Mouse (Mus musculus): ENCODE data around the gene Calr4. TPM values are rescaled to one million over a fixed set of nuclear protein-coding genes. Genes with fewer than 3 reads are reported as not detected.
A peak's percentile ranks its signal among the peaks of the same experiment; 100 is the strongest.

Calr4 gene
- polyA plus RNA-seq, 1 experiment from 2014 or later: 0.19 TPM

DNA sequence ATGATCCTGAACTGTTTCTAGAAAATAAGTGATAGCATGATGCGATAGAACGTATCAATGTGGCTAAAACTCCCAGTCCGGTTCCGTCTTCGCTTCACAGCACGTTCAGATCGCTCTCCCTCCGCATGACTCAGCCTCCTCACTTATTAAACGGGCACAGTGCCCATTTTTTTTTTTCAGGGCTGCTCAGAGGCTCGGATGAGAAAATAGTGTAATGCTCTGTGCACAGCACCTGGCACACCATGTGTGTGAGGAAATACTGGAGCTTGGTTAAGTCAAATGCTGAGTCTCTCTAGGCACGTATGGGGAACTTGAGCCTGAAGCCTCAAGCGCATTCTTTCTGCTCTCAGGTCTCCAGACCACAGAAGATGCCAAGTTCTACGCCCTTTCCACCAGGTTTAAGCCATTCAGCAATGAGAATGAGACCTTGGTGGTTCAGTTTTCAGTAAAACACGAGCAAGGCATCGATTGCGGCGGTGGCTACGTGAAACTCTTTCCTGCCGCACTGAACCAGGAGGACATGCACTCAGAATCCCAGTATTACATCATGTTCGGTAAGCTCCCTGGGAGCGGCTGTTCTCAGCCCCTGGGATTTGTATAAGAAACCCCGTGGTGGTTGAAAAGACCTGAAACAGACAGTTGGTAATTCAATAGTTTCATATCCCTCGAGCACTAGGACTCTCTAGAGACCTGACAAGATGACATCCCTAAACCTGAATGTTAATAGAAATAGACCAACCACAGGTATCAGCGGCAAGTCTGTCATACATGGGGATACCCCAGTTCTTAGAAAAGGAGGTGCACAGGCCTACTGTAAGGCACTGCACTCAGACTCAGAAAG is 4.4 kb downstream of the Calr4 start:
- Histone ChIP-seq H3K36me3 (no peaks in the 10 kb centered on the region), H3K27me3 (replicated peaks) (no peaks in the 10 kb centered on the region), H3K4me2 (no peak overlapping the region), H3K4me3 (replicated peaks) (no peak overlapping the region), H3K27ac (no peak overlapping the region), H3K4me1 (no peaks in the 10 kb centered on the region), H3K9ac (no peak overlapping the region), H3K9me3 (no peaks in the 10 kb centered on the region)
- WGBS: 78% methylated on average over 24 of the region's 24 CpGs
- no peak for ATAC-seq (ENCODE audit: insufficient read depth, low FRiP score, low read depth)

DNA sequence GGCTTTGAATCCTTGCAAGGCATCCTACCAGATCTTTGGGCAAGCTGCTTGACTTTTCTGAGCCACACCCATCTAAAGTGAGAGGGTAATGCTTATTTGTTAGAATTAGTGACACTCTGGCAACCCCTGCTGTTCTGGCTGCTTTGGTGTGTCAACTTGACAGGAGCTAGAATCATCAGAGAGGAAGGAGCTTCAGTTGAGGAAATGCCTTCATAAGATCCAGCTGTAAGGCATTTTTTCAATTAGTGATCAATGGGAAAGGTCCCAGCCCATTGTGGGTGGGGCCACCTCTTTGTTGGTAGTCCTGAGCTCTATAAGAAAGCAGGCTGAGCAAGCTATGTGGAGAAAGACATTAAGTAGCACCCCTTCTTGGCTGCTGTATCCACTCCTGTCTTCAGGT is 6.9 kb downstream of the Calr4 start:
- Histone ChIP-seq H3K4me1 (no peaks in the 10 kb centered on the region), H3K27me3 (replicated peaks) (no peaks in the 10 kb centered on the region), H3K36me3 (no peaks in the 10 kb centered on the region), H3K4me3 (replicated peaks) (no peak overlapping the region), H3K9ac (no peak overlapping the region), H3K4me2 (no peak overlapping the region), H3K27ac (no peak overlapping the region), H3K9me3 (no peaks in the 10 kb centered on the region)
- ATAC-seq (ENCODE audit: insufficient read depth, low FRiP score, low read depth): no peak

DNA sequence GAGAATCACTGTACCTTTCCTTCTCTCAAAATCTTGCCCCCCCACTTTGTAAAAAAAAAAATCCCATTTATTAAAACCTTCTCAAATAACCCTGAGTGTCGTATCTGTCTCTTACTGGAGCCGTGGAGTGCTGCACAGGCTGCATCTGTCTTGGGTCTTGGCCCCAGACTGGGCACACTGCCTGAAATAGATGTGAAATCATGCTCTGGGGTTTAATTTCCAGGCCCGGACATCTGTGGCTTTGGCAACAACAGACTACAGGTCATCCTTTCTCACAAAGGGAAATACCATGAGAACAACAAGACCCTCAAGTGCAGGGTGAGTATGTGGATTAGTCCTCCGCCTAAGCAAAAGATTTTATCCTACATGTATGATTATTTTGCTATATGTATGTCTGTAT is 7.6 kb downstream of the Calr4 start:
- whole genome bisulfite sequencing: 47% methylated on average over 4 of the region's 4 CpGs
- H3K9ac ChIP-seq: no peak overlapping the region
- H3K9me3 ChIP-seq: no peaks in the 10 kb centered on the region
- H3K4me1 ChIP-seq: no peaks in the 10 kb centered on the region
- no peak overlapping the region for H3K4me2 ChIP-seq
- ATAC-seq (ENCODE audit: insufficient read depth, low FRiP score, low read depth): no peak
- no peak overlapping the region for H3K4me3 ChIP-seq (replicated peaks)
- H3K36me3 ChIP-seq: no peaks in the 10 kb centered on the region
- no peaks in the 10 kb centered on the region for H3K27me3 ChIP-seq (replicated peaks)
- peak overlapping the region; percentile 23; the same call in 1 of the 2 replicates for H3K27ac ChIP-seq

DNA sequence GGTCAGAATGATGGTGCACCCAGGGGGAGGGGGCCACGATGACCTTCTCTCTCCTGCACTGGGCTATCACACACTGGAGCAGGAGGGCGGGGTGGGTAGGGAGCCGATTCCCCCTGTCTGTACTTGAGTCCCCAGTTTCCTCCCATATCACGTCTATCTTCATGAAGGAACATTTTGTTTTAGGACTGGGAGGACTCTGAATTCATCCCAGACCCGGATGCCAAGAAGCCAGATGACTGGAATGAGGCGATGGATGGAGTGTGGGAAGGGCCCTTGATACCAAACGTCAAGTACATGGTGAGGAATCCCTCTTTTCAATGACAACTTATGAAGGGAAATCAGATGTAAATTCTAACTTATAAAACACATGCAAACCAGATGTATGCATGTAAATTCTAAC is 10.2 kb downstream of the Calr4 start:
- H3K9me3 ChIP-seq: no peaks in the 10 kb centered on the region
- H3K4me2 ChIP-seq: no peak overlapping the region
- ATAC-seq (ENCODE audit: insufficient read depth, low FRiP score, low read depth): no peak
- H3K4me1 ChIP-seq: no peaks in the 10 kb centered on the region
- no peak overlapping the region for H3K27ac ChIP-seq
- H3K36me3 ChIP-seq: no peaks in the 10 kb centered on the region
- no peak overlapping the region for H3K9ac ChIP-seq
- H3K27me3 ChIP-seq (replicated peaks): no peaks in the 10 kb centered on the region
- WGBS: 81% methylated on average over 7 of the region's 7 CpGs
- no peak overlapping the region for H3K4me3 ChIP-seq (replicated peaks)

DNA sequence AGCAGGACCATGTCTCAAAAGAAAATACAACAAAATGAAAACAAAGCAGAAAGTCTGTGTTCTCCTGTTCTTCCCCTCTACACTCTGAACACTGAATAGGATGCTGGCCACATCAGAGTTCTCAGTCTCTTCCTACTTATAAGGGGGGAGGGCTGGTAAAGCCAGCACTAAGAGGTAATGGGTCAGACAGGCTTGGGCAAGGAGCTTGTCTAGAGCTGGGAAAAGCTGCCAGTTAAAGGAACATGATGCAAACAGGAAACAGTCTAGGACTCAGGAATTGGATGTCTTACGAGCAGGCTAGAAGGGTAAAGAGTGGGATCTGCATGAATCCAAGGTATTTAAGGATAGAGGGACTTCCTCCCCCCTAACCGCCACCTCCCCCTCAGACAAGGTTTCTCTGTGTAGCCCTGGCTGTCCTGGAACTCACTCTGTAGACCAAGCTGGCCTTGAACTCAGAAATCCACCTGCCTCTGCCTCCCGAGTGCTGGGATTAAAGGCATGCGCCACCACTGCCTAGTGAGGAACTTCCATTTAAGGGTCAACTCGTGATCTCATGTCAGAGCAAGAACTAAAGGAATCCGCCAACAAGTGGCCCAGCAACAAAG is 10.8 kb downstream of the Calr4 start:
- Histone ChIP-seq H3K9ac (no peak overlapping the region), H3K27me3 (replicated peaks) (no peaks in the 10 kb centered on the region), H3K4me3 (replicated peaks) (no peak overlapping the region), H3K36me3 (no peaks in the 10 kb centered on the region), H3K27ac (no peak overlapping the region), H3K4me1 (no peaks in the 10 kb centered on the region), H3K4me2 (no peak overlapping the region), H3K9me3 (no peaks in the 10 kb centered on the region)
- no peak for ATAC-seq (ENCODE audit: insufficient read depth, low FRiP score, low read depth)
- 88% methylated on average over 6 of the region's 6 CpGs for WGBS

DNA sequence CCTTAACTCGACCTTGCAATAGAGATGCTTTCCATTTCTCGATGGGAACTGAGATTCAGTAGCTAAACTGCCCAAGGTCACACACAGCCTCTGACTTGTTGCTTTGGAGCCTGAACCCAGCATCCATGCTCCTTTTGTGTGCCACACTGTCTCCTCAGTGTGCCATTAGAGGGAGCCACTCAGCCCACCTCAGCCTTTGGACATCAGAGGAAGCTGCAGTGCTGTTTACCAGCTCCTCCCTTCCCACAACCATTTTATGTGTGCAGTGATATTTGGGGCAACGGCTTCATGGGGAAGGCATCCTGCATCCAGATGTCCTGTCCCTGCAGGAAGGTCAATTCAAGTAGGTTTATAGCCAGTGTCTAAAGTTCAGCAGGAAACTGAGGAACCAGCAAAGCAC is 17.3 kb downstream of the Calr4 start:
- Histone ChIP-seq H3K9me3 (no peaks in the 10 kb centered on the region), H3K36me3 (no peaks in the 10 kb centered on the region), H3K4me3 (replicated peaks) (no peak overlapping the region), H3K27me3 (replicated peaks) (no peaks in the 10 kb centered on the region), H3K27ac (no peak overlapping the region), H3K9ac (no peak overlapping the region), H3K4me1 (0 out of 2 replicates have a peak, but pooled peaks cover 2% of the 10 kb centered on the region), H3K4me2 (no peak overlapping the region)
- ATAC-seq (ENCODE audit: insufficient read depth, low FRiP score, low read depth): no peak
- 34% methylated on average over 3 of the region's 3 CpGs for WGBS

DNA sequence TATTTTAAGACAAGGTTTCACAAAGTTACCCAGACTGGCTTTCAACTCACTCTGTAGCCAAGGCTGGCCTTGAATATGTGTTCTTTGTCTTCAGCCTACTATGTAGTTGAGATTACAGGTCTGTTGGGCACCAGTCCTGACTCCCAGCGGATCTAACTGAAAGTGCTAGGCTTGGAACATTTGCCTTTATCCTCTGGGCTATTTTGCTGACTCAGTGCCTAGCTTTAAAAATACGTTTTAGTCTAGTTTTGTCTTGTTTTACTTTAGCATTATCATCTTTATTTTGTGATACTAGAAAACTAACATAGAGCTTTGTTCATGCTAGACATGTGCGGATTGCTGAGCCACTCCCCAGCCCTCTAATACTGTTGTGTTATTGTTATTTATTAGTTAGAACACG is 17.9 kb downstream of the Calr4 start:
- Histone ChIP-seq H3K9me3 (no peaks in the 10 kb centered on the region), H3K9ac (no peak overlapping the region), H3K4me2 (no peak overlapping the region), H3K27ac (no peak overlapping the region), H3K36me3 (no peaks in the 10 kb centered on the region), H3K4me1 (0 out of 2 replicates have a peak, but pooled peaks cover 2% of the 10 kb centered on the region), H3K27me3 (replicated peaks) (no peaks in the 10 kb centered on the region), H3K4me3 (replicated peaks) (no peak overlapping the region)
- WGBS: 80% methylated on average over 4 of the region's 4 CpGs
- no peak for ATAC-seq (ENCODE audit: insufficient read depth, low FRiP score, low read depth)

DNA sequence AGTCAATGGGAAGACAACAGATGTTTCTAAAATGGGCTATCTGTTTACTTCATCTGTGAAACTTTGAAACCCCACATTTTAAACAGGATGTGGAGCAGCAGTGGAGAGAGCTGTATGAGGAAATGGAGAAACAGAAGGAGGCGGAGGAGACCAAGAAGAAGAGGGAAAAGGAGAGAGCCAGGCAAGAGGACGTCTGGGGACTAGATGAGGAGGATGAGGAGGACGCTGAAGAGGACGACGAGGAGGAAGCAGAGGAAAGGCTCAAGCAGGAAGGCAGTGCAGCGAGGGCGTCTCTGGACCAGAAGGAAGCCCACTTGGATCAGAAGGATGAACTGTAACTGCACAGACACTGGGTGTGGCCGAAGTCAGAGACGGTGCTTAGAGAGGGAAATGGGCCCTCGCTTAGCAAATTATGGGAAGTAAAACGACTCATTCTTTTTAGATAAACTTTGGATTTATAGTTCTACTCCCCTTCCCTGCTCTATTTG is 19.4 kb downstream of the Calr4 start:
- Histone ChIP-seq H3K36me3 (no peaks in the 10 kb centered on the region), H3K9ac (no peak overlapping the region), H3K27ac (no peak overlapping the region), H3K4me2 (peak overlapping the region; percentile 27; the same call in 1 of the 2 replicates), H3K27me3 (replicated peaks) (no peaks in the 10 kb centered on the region), H3K4me3 (replicated peaks) (no peak overlapping the region), H3K9me3 (no peaks in the 10 kb centered on the region), H3K4me1 (0 out of 2 replicates have a peak, but pooled peaks cover 2% of the 10 kb centered on the region)
- ATAC-seq (ENCODE audit: insufficient read depth, low FRiP score, low read depth): no peak
- WGBS: 43% methylated on average over 11 of the region's 11 CpGs

DNA sequence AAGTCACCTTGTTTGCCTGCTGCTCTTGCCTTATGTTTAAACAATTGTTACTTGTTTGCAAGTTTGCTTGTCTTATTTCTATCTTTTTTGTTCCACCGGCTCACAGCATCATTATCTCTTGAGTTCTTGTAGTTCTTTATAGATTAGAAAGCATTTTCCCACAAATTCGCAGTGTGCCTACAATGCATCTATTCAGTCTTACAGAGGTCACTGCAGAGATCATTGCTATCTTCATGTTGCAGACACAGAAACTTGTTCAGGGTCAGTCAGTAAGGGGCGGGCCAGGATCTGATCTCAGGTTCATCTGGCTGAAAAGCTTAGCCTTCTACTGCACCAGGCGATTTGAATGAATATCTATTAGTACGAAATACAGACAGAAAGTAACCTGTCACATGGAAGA is 20.2 kb downstream of the Calr4 start:
- WGBS: 68% methylated on average over 5 of the region's 5 CpGs
- Histone ChIP-seq H3K4me1 (0 out of 2 replicates have a peak, but pooled peaks cover 2% of the 10 kb centered on the region), H3K27ac (no peak overlapping the region), H3K4me2 (no peak overlapping the region), H3K9ac (no peak overlapping the region), H3K4me3 (replicated peaks) (no peak overlapping the region), H3K9me3 (no peaks in the 10 kb centered on the region), H3K27me3 (replicated peaks) (no peaks in the 10 kb centered on the region), H3K36me3 (no peaks in the 10 kb centered on the region)
- no peak for ATAC-seq (ENCODE audit: insufficient read depth, low FRiP score, low read depth)

DNA sequence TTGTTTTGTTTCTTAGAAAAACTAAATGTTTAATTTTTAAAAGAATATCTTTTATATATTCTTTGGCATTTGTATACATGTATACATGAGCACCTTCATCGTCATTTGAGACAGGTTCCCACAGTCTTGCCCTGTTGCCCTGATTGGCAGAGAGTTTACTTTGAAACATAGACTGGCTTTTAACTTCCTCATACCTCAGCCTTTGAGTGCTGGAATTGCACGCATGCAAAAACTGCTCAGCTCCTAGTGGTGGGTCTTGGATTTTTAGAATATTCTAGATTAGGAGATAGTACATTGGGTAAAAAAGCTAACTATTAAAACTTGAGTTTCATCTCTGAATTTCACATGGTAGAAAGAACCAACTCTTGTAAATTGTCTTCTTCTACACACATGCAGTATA is 21.0 kb downstream of the Calr4 start:
- Histone ChIP-seq H3K36me3 (no peaks in the 10 kb centered on the region), H3K4me2 (no peak overlapping the region), H3K9me3 (no peaks in the 10 kb centered on the region), H3K9ac (no peak overlapping the region), H3K4me1 (0 out of 2 replicates have a peak, but pooled peaks cover 2% of the 10 kb centered on the region), H3K27me3 (replicated peaks) (no peaks in the 10 kb centered on the region), H3K27ac (no peak overlapping the region), H3K4me3 (replicated peaks) (no peak overlapping the region)
- ATAC-seq (ENCODE audit: insufficient read depth, low FRiP score, low read depth): no peak
- 42% methylated on average over 2 of the region's 2 CpGs for WGBS

DNA sequence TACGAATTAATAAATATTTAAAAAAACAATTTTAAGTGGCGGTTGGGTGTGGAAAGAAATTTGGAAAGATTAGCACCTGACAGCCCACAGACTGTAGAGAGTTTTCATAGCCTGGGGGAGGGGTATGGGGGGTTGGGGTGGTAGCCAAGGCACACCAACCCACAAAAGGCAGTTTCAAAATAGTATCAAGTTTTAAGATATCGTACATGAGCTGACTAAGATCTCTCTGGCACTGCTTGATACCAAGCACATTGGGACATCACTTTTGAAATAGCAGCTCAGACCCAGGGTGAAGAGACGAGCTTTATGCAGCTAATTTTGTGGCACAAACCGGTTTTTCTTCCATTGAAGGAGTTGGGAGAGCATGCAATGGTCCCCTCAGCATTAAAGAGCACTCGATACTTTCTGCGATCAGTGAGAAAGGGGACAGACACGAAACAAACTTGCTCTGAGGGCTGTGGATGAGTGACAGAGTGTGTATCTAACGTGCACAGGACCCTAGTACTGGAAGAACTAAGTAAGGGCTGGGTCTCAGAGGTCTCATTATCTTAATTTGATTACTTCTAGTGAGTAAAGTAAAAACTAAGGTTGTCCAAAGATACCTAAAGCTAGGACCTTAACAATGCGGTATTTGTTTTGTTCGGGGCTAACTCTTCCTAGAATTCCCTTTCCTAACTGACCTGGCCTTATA is 21.6 kb downstream of the Calr4 start:
- Histone ChIP-seq H3K4me2 (no peak overlapping the region), H3K27ac (no peak overlapping the region), H3K27me3 (replicated peaks) (no peaks in the 10 kb centered on the region), H3K9me3 (no peaks in the 10 kb centered on the region), H3K4me3 (replicated peaks) (no peak overlapping the region), H3K9ac (no peak overlapping the region), H3K4me1 (0 out of 2 replicates have a peak, but pooled peaks cover 2% of the 10 kb centered on the region), H3K36me3 (no peaks in the 10 kb centered on the region)
- no peak for ATAC-seq (ENCODE audit: insufficient read depth, low FRiP score, low read depth)
- WGBS: 75% methylated on average over 11 of the region's 11 CpGs

DNA sequence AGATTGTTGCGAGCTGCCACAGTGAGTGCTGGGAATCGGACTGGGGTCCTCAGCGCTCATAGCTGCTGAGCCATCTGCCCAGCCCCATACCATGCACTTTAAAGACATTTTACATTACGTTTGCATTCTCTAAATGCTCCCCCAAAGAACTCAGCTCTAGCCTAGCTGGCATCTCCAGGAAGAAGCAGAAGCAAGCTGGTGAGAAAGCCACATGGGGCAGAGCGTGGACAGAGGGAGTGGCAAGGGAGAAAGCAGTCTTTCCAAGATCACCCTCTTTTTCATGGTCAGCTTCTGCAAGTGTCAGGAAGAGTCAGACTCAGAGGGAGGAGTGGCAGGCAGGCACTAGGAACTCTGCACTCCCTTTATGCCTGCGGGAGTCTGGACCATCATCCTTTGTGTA is 22.5 kb downstream of the Calr4 start:
- H3K9me3 ChIP-seq: no peaks in the 10 kb centered on the region
- no peak overlapping the region for H3K4me3 ChIP-seq (replicated peaks)
- H3K27me3 ChIP-seq (replicated peaks): no peaks in the 10 kb centered on the region
- H3K36me3 ChIP-seq: no peaks in the 10 kb centered on the region
- WGBS: 81% methylated on average over 6 of the region's 6 CpGs
- no peak overlapping the region for H3K27ac ChIP-seq
- H3K9ac ChIP-seq: no peak overlapping the region
- no peak overlapping the region for H3K4me2 ChIP-seq
- ATAC-seq (ENCODE audit: insufficient read depth, low FRiP score, low read depth): no peak
- 0 out of 2 replicates have a peak, but pooled peaks cover 2% of the 10 kb centered on the region for H3K4me1 ChIP-seq

Measured in stomach, embryonic 15.5 days (tissue).